Mouse (Mus musculus) MEL (cell line): ENCODE measurements at regions not wholly inside any gene's neighbourhood (a gene's known extent, or its start where the extent isn't known, plus 50 kb on each side); places are given as distances from the start of the nearest gene placed in this dataset.

Experiments
- DNase-seq: peaks from one replicate; pipeline ENCODE4 v3.0.0; 2011; ENCODE audit warnings: low read depth, low spot score
- H3K27ac ChIP-seq: 2 replicates; pipeline ENCODE4 v1.5.1; 2012; ENCODE audit warnings: low read depth, mild to moderate bottlenecking, control low read depth, low read length, moderate library complexity; ENCODE audit not compliant: control insufficient read depth
- H3K27me3 ChIP-seq, 2 experiments: fragments of 150-350 bp in 1 of 2; sonication (generic) in 1 of 2; 2 replicates each; pipeline ENCODE4 v1.6.1; 2012; ENCODE audit warnings: low read length in 2 of 2, mild to moderate bottlenecking in 2 of 2, improper control_type of control experiment in 1 of 2, moderate library complexity in 1 of 2; ENCODE audit not compliant: insufficient read depth in 2 of 2, control insufficient read depth in 1 of 2
- H3K36me3 ChIP-seq, 2 experiments: 2 replicates each; pipeline ENCODE4 v1.6.1; 2012 to 2014; ENCODE audit warnings: low read length in 2 of 2, improper control_type of control experiment in 1 of 2, inconsistent platforms in 1 of 2, mild to moderate bottlenecking in 1 of 2; ENCODE audit not compliant: insufficient read depth in 2 of 2, control insufficient read depth in 1 of 2
- H3K4me1 ChIP-seq, 2 experiments: fragments of 150-350 bp in 1 of 2; sonication (generic) in 1 of 2; 2 replicates each; pipeline ENCODE4 v1.6.1; 2012; ENCODE audit warnings: low read length in 2 of 2, improper control_type of control experiment in 1 of 2, mild to moderate bottlenecking in 1 of 2; ENCODE audit not compliant: insufficient read depth in 2 of 2, control insufficient read depth in 1 of 2
- H3K4me3 ChIP-seq, 2 experiments: fragments of 150-350 bp in 1 of 2; sonication (generic) in 1 of 2; 2 replicates each; pipeline ENCODE4 v1.5.1; 2012; ENCODE audit warnings: low read depth in 2 of 2, low read length in 2 of 2, mild to moderate bottlenecking in 2 of 2, moderate library complexity in 2 of 2, control low read depth in 1 of 2, improper control_type of control experiment in 1 of 2; ENCODE audit not compliant: control insufficient read depth in 1 of 2, insufficient read depth in 1 of 2
- H3K79me2 ChIP-seq: 2 replicates; pipeline ENCODE4 v1.6.1; 2012; ENCODE audit warnings: mild to moderate bottlenecking, low read length, moderate library complexity; ENCODE audit not compliant: control insufficient read depth, poor library complexity, insufficient read depth
- H3K9ac ChIP-seq: 2 replicates; pipeline ENCODE4 v1.6.1; 2012; ENCODE audit warnings: low read depth, mild to moderate bottlenecking, control low read depth, low read length, moderate library complexity; ENCODE audit not compliant: control insufficient read depth, poor library complexity, severe bottlenecking
- H3K9me3 ChIP-seq: fragments of 150-350 bp; sonication (generic); replicated peaks from 2 replicates; pipeline ENCODE4 v1.6.1; 2012; ENCODE audit warnings: mild to moderate bottlenecking, low read length, improper control_type of control experiment, moderate library complexity; ENCODE audit not compliant: insufficient read depth
- BHLHE40 ChIP-seq: IDR thresholded peaks from 2 replicates; pipeline ENCODE4 v1.6.1; 2012; ENCODE audit warnings: low read depth, mild to moderate bottlenecking, inconsistent platforms, low read length, improper control_type of control experiment, borderline replicate concordance
- CHD2 ChIP-seq: IDR thresholded peaks from 2 replicates; pipeline ENCODE4 v1.6.1; 2011; ENCODE audit warnings: low read length, improper control_type of control experiment
- ELF1 ChIP-seq: IDR thresholded peaks from 2 replicates; pipeline ENCODE4 v1.6.1; 2014; ENCODE audit warnings: low read depth, mild to moderate bottlenecking, inconsistent platforms, low read length, improper control_type of control experiment, moderate library complexity
- EP300 ChIP-seq, 2 experiments: IDR thresholded peaks; 2 replicates each; pipeline ENCODE4 v1.6.1; 2011; ENCODE audit warnings: improper control_type of control experiment in 2 of 2, low read length in 2 of 2, low read depth in 1 of 2, mild to moderate bottlenecking in 1 of 2
- ETS1 ChIP-seq: IDR thresholded peaks from 2 replicates; pipeline ENCODE4 v1.6.1; 2012; ENCODE audit warnings: low read depth, mild to moderate bottlenecking, inconsistent platforms, low read length, improper control_type of control experiment, moderate library complexity
- GABPA ChIP-seq: IDR thresholded peaks from 2 replicates; pipeline ENCODE4 v1.6.1; 2012; ENCODE audit warnings: low read depth, mild to moderate bottlenecking, inconsistent platforms, low read length, improper control_type of control experiment, moderate library complexity
- GATA1 ChIP-seq: IDR thresholded peaks from 2 replicates; pipeline ENCODE4 v1.6.1; 2011; ENCODE audit warnings: low read depth, low read length, improper control_type of control experiment
- MAFK ChIP-seq: IDR thresholded peaks from 2 replicates; pipeline ENCODE4 v1.6.1; 2011; ENCODE audit warnings: low read depth, mild to moderate bottlenecking, low read length, improper control_type of control experiment, borderline replicate concordance
- MAZ ChIP-seq: IDR thresholded peaks from 2 replicates; pipeline ENCODE4 v1.6.1; 2012; ENCODE audit warnings: low read depth, mild to moderate bottlenecking, inconsistent platforms, low read length, improper control_type of control experiment
- MXI1 ChIP-seq: IDR thresholded peaks from 2 replicates; pipeline ENCODE4 v1.6.1; 2011; ENCODE audit warnings: mild to moderate bottlenecking, low read depth, low read length, improper control_type of control experiment
- MYB ChIP-seq: IDR thresholded peaks from 2 replicates; pipeline ENCODE4 v1.6.1; 2011; ENCODE audit warnings: mild to moderate bottlenecking, low read depth, low read length, improper control_type of control experiment
- MYC ChIP-seq: IDR thresholded peaks from 2 replicates; pipeline ENCODE4 v1.6.1; 2011; ENCODE audit warnings: low read depth, mild to moderate bottlenecking, low read length, improper control_type of control experiment, moderate library complexity
- NELFE ChIP-seq: IDR thresholded peaks from 2 replicates; pipeline ENCODE4 v1.6.1; 2011; ENCODE audit warnings: low read depth, low read length, improper control_type of control experiment
- NRF1 ChIP-seq: IDR thresholded peaks from 2 replicates; pipeline ENCODE4 v1.6.1; 2014; ENCODE audit warnings: low read depth, mild to moderate bottlenecking, inconsistent platforms, low read length, improper control_type of control experiment, moderate library complexity; ENCODE audit not compliant: poor library complexity, insufficient read depth, severe bottlenecking
- POLR2AphosphoS2 ChIP-seq: IDR thresholded peaks from 2 replicates; pipeline ENCODE4 v1.6.1; 2011; ENCODE audit warnings: low read length, improper control_type of control experiment
- RAD21 ChIP-seq: IDR thresholded peaks from 2 replicates; pipeline ENCODE4 v1.6.1; 2011; ENCODE audit warnings: mild to moderate bottlenecking, low read depth, low read length, improper control_type of control experiment
- RCOR1 ChIP-seq: IDR thresholded peaks from 2 replicates; pipeline ENCODE4 v1.6.1; 2012; ENCODE audit warnings: low read depth, mild to moderate bottlenecking, inconsistent platforms, low read length, improper control_type of control experiment
- SIN3A ChIP-seq: IDR thresholded peaks from 2 replicates; pipeline ENCODE4 v1.6.1; 2012; ENCODE audit warnings: low read length, improper control_type of control experiment, inconsistent platforms
- TCF12 ChIP-seq: IDR thresholded peaks from 2 replicates; pipeline ENCODE4 v1.6.1; 2014; ENCODE audit warnings: low read depth, mild to moderate bottlenecking, inconsistent platforms, low read length, improper control_type of control experiment, moderate library complexity
- ZC3H11A ChIP-seq: IDR thresholded peaks from 2 replicates; pipeline ENCODE4 v1.6.1; 2012; ENCODE audit warnings: low read depth, mild to moderate bottlenecking, inconsistent platforms, low read length, improper control_type of control experiment
- ZKSCAN1 ChIP-seq: IDR thresholded peaks from 2 replicates; pipeline ENCODE4 v1.6.1; 2012; ENCODE audit warnings: low read depth, mild to moderate bottlenecking, inconsistent platforms, low read length, improper control_type of control experiment, moderate library complexity
- ZNF384 ChIP-seq: IDR thresholded peaks from 2 replicates; pipeline ENCODE4 v1.6.1; 2012; ENCODE audit warnings: low read depth, mild to moderate bottlenecking, inconsistent platforms, low read length, improper control_type of control experiment

DNA sequence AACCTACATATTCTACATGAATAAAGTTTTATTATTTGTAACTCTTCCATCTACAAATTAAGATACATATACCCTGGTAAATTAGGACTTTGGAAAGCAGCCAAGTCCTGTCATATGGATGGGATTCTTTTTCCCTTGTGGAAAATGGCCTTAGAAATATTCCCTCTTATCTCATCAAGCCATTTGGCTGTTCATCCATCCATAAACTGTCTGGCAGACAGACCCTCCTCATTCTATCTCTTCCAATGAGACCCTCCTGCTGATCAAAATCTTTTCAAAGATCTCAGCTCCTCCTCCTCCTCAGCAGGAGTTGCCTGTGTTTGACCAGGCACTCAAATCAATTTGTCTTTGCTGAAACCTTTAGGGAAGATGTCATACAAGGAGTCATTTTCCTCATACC, 649.2 kb downstream of the Cdh8 start:
- Histone ChIP-seq H3K27ac (no peak overlapping the region), H3K79me2 (no peaks in the 10 kb centered on the region)

DNA sequence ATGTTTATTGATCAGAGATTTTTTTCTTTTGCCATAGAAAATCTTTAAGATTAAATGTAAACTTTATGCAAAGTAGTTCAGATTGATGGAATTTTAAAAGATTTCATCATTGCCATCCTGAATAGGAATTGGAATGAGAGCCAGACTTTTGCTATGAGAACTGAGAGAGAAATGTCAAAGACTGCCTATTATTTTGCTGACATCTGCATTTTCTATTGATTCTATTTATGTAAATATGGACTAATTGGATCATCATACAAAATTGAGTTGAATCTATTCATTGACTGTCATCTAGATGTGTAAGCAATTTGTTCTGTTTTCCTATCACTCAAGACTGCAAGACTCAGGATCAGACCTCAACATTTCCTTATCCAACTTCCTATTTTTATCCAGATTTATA, 659.7 kb downstream of the Cdh8 start:
- TF ChIP-seq ELF1 (no peak), MAFK (peak; percentile 49; the same call in 1 of the 2 replicates)

More for the DNA sequence above, 649.2 kb downstream of the Cdh8 start:
- Histone ChIP-seq H3K4me3 (no peak overlapping the region), H3K9ac (no peak overlapping the region), H3K9me3 (no peaks in the 10 kb centered on the region), H3K27me3 (no peaks in the 10 kb centered on the region), H3K4me1 (no peaks in the 10 kb centered on the region), H3K36me3 (no peaks in the 10 kb centered on the region)
- DNase-seq, result no peak
- TF ChIP-seq SIN3A (no peak), POLR2AphosphoS2 (no peak), CHD2 (no peak), ZNF384 (no peak), RAD21 (no peak), GABPA (no peak), NRF1 (no peak), MYC (no peak), BHLHE40 (no peak), MXI1 (no peak), EP300 (IDR thresholded peaks at IDR 0.05; ENCODE audit: low read depth in 1 of 2, low read length in 2 of 2) (no peak)

DNA sequence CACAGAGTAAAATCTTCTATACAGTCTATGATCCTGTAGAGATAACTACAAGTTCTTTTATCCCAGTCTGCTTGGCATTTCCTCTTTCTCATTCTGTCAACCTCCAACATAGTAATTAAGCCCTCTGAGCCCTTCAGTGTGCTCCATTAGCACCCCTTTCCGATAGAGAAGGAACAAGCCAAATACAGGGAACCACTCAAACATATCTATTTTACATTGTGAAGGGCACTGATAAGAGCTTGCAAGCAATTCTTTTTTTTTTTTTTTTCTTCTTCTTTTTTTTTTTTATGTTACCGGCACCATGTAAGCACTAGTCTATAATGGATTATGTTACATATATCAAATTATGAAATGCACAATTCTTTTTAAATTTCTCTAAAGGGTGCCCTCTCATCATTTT, 660.5 kb downstream of the Cdh8 start:
- no peak for TF ChIP-seq MYC
- peak; percentile 45; the same call in 1 of the 2 replicates for TF ChIP-seq MAFK
- TF ChIP-seq TCF12, result 0 out of 2 replicates have a peak, but pooled peaks have one; percentile 22
- peak; percentile 47 for TF ChIP-seq ETS1
- TF ChIP-seq MYB, result no peak
- TF ChIP-seq MAZ, result no peak
- TF ChIP-seq NELFE, result no peak
- 0 out of 2 replicates have a peak, but pooled peaks have one; percentile 31 for TF ChIP-seq SIN3A
- TF ChIP-seq ZKSCAN1, result peak; percentile 51; the same call in 1 of the 2 replicates
- TF ChIP-seq ZNF384, result peak; percentile 100
- no peak for TF ChIP-seq ELF1
- TF ChIP-seq GATA1, result peak; percentile 86
- peak; percentile 56 to 75 for TF ChIP-seq EP300 (IDR thresholded peaks at IDR 0.05; ENCODE audit: low read depth in 1 of 2, low read length in 2 of 2)
- no peak for TF ChIP-seq CHD2
- peak; percentile 66; the same call in 1 of the 2 replicates for TF ChIP-seq RCOR1
- TF ChIP-seq ZC3H11A, result 0 out of 2 replicates have a peak, but pooled peaks have one; percentile 19
- TF ChIP-seq, all 39 proteins: peak for 10
- no peaks in the 10 kb centered on the region for H3K9me3 ChIP-seq
- DNase-seq, result peak; percentile 76

More for the DNA sequence above, 659.7 kb downstream of the Cdh8 start:
- Histone ChIP-seq H3K9me3 (no peaks in the 10 kb centered on the region), H3K79me2 (no peaks in the 10 kb centered on the region), H3K9ac (no peak overlapping the region), H3K27me3 (no peaks in the 10 kb centered on the region), H3K4me3 (no peak overlapping the region), H3K4me1 (peaks cover 0 to 5% of the 10 kb centered on the region in 2 experiments; a peak in 3 of 4 replicates), H3K36me3 (peaks cover 0 to 4% of the 10 kb centered on the region in 2 experiments; a peak in 2 of 4 replicates), H3K27ac (no peak overlapping the region)
- no peak for DNase-seq

More for the DNA sequence above, 660.5 kb downstream of the Cdh8 start:
- Histone ChIP-seq H3K36me3 (peaks cover 0 to 4% of the 10 kb centered on the region in 2 experiments; a peak in 2 of 4 replicates), H3K27ac (no peak overlapping the region), H3K4me1 (peaks cover 0 to 5% of the 10 kb centered on the region in 2 experiments; a peak in 3 of 4 replicates), H3K27me3 (no peaks in the 10 kb centered on the region), H3K9ac (no peak overlapping the region), H3K79me2 (no peaks in the 10 kb centered on the region), H3K4me3 (no peak overlapping the region)
